Mouse (Mus musculus) bone marrow, adult 2 months (tissue): Measurements from ENCODE around the gene Lsp1. TPM values are rescaled to one million over a fixed set of nuclear protein-coding genes. Genes with fewer than 3 reads are reported as not detected.

Experiments used
- H3K27ac ChIP-seq: fragments of 200-500 bp; 2 replicates; pipeline ENCODE4 v1.5.1; 2012; ENCODE audit warnings: low read depth, mild to moderate bottlenecking, control low read depth, inconsistent platforms, low read length; ENCODE audit not compliant: control insufficient read depth, poor library complexity, insufficient read depth
- H3K4me1 ChIP-seq: fragments of 200-500 bp; 2 replicates; pipeline ENCODE4 v1.6.1; 2011; ENCODE audit warnings: low read length; ENCODE audit not compliant: control insufficient read depth, insufficient read depth
- H3K4me3 ChIP-seq: fragments of 200-500 bp; replicated peaks from 2 replicates; pipeline ENCODE3; 2011; ENCODE audit warnings: mild to moderate bottlenecking, low read depth, low read length, control low read depth; ENCODE audit not compliant: control insufficient read depth
- CTCF ChIP-seq: fragments of 200-500 bp; IDR thresholded peaks from 2 replicates; pipeline ENCODE4 v1.5.1; 2011; ENCODE audit warnings: low read length, control low read depth; ENCODE audit not compliant: control insufficient read depth, insufficient read depth
- POLR2A ChIP-seq: fragments of 200-500 bp; IDR thresholded peaks from 2 replicates; pipeline ENCODE4 v1.6.1; 2011; ENCODE audit warnings: low read depth, mild to moderate bottlenecking, control low read depth, low read length, borderline replicate concordance; ENCODE audit not compliant: control insufficient read depth
- WGBS: fragments of 180-500 bp; shearing (Covaris S2); methylation state at CpG from one replicate; pipeline ENCODE4 v1.1.7; 2018; 5-methylcytosine and 5-hydroxymethylcytosine counted together
- polyA plus RNA-seq: library from polyadenylated mRNA; stranded (reverse); fragments of >200 nt; gene quantifications from 2 replicates; pipeline ENCODE4 v1.2.4, GENCODE M21; 2011; ENCODE audit warnings: low replicate concordance; ENCODE audit not compliant: missing spikeins, insufficient read depth, insufficient read length

Gene Lsp1
- polyA plus RNA-seq, 1 experiment = 280 TPM

- H3K4me3 ChIP-seq = no peak overlapping the region
- TF ChIP-seq POLR2A (no peak), CTCF (no peak)
- 56% methylated on average over 6 of the region's 6 CpGs for WGBS
- H3K4me1 ChIP-seq = peaks cover 2% of the 10 kb centered on the region; the same call in 1 of the 2 replicates
- no peak overlapping the region for H3K27ac ChIP-seq
Observed at GRCm38 (mm10) chr7:142538766-142539165, 78.2 kb downstream of the Lsp1 start.

GRCm38 (mm10) chr7:142539828-142540227, 79.2 kb downstream of the Lsp1 start:
- Histone ChIP-seq H3K4me3 (no peak overlapping the region), H3K4me1 (no peaks in the 10 kb centered on the region), H3K27ac (no peak overlapping the region)
- 81% methylated on average over 8 of the region's 8 CpGs for WGBS
- TF ChIP-seq CTCF (no peak), POLR2A (no peak)

- H3K4me1 ChIP-seq = no peaks in the 10 kb centered on the region
- TF ChIP-seq CTCF = no peak
- TF ChIP-seq POLR2A = no peak
- WGBS = 87% methylated on average over 11 of the region's 11 CpGs
Observed at GRCm38 (mm10) chr7:142542771-142543303, 82.2 kb downstream of the Lsp1 start.

More at GRCm38 (mm10) chr7:142542771-142543303, 82.2 kb downstream of the Lsp1 start:
- no peak overlapping the region for H3K27ac ChIP-seq
- H3K4me3 ChIP-seq = no peak overlapping the region

Other genes starting within 250 kb of the Lsp1 start
- not detected in 2 replicates for gene Gm7579, start 248.9 kb upstream of the Lsp1 start, polyA plus RNA-seq
- gene Krtap5-5, start 230.8 kb upstream of the Lsp1 start, polyA plus RNA-seq = not detected in 2 replicates
- gene Gm40460, start 219.7 kb upstream of the Lsp1 start, polyA plus RNA-seq = not detected in 2 replicates
- not detected in 2 replicates for gene Gm2431, start 202.5 kb upstream of the Lsp1 start, polyA plus RNA-seq
- gene Gm4559, start 186.4 kb upstream of the Lsp1 start, polyA plus RNA-seq = not detected in 2 replicates
- gene Krtap5-1, start 163.7 kb upstream of the Lsp1 start, polyA plus RNA-seq = not detected in 2 replicates
- not detected in 2 replicates for gene Krtap5-4, start 157.3 kb upstream of the Lsp1 start, polyA plus RNA-seq
- gene Ifitm10, start 87.1 kb upstream of the Lsp1 start, polyA plus RNA-seq = 1.6 and 6.2 TPM in 2 replicates
- gene Gm49369, start 78.1 kb upstream of the Lsp1 start, polyA plus RNA-seq = not detected in 2 replicates
- 137 and 308 TPM in 2 replicates for gene Ctsd, start 72.8 kb upstream of the Lsp1 start, polyA plus RNA-seq
- gene Syt8, start 26.0 kb upstream of the Lsp1 start, polyA plus RNA-seq = 2.5 TPM in 1 of 2 replicates, not detected in the other
- gene Tnni2, start 19.0 kb upstream of the Lsp1 start, polyA plus RNA-seq = 19.2 and 51.8 TPM in 2 replicates
- gene Tnnt3, start 38.0 kb downstream of the Lsp1 start, polyA plus RNA-seq = 42.0 and 73.4 TPM in 2 replicates
- 0.40 and 0.86 TPM in 2 replicates for gene Mrpl23, start 71.9 kb downstream of the Lsp1 start, polyA plus RNA-seq
- 1.8 and 43.1 TPM in 2 replicates for gene Igf2, start 206.0 kb downstream of the Lsp1 start, polyA plus RNA-seq
- gene Gm49394, start 209.1 kb downstream of the Lsp1 start, polyA plus RNA-seq = not detected in 2 replicates